Mouse (Mus musculus) ES-Bruce4 (cell line): ENCODE results near the gene Cux2.

ENCODE experiments used
- CTCF ChIP-seq: IDR thresholded peaks from one replicate; pipeline ENCODE4 v1.8.1; 2011; ENCODE audit warnings: low read depth, low read length
- EP300 ChIP-seq: IDR thresholded peaks from 2 replicates; pipeline ENCODE4 v1.6.1; 2011; ENCODE audit warnings: low read depth, low read length; ENCODE audit not compliant: insufficient read depth
- POLR2A ChIP-seq: IDR thresholded peaks from one replicate; pipeline ENCODE4 v1.8.1; 2011; ENCODE audit warnings: low read length; ENCODE audit not compliant: insufficient read depth

DNA sequence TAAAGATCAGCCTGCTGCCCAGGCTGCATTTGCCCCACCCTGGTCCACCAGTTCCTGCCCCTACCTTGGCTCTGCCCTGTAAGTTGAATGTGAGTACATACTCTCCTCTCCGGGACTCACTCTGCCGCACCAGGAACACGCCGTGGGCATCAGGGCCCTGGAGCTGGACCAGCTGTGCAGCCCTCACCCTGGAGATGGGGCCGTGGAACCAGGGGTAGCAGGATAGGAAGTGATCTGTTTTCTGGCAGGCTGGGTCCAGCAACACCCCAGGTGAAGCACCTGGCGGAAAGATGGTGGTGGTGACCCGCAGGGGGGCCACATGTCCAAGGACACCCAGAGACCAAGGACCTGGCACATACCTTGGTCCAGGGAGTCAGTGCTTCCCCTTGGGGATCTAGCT, 231.5 kb downstream of the Cux2 start:
- TF ChIP-seq CTCF: no peak
- TF ChIP-seq POLR2A: no peak
- TF ChIP-seq EP300: no peak
